Mouse (Mus musculus) liver, adult 2 months (tissue): ENCODE results near the gene Gm5737. TPM values are rescaled to one million over a fixed set of nuclear protein-coding genes. Genes with fewer than 3 reads are reported as not detected.

ENCODE experiments used
- DNase-seq: peaks from one replicate; pipeline ENCODE4 v3.0.0-alpha.2; 2011; ENCODE audit warnings: low read depth, low spot score; ENCODE audit errors: extremely low read depth
- H3K27ac ChIP-seq: fragments of 200-500 bp; replicated peaks from 2 replicates; pipeline ENCODE4 v1.5.1; 2012; ENCODE audit warnings: low read depth, mild to moderate bottlenecking, control low read depth, inconsistent platforms, low read length; ENCODE audit not compliant: insufficient read depth
- H3K27me3 ChIP-seq: fragments of 200-500 bp; 2 replicates; pipeline ENCODE4 v1.6.1; 2012; ENCODE audit warnings: mild to moderate bottlenecking, moderate library complexity, low read length, inconsistent platforms; ENCODE audit not compliant: control insufficient read depth, insufficient read depth
- H3K36me3 ChIP-seq: fragments of 200-500 bp; 2 replicates; pipeline ENCODE4 v1.6.1; 2012; ENCODE audit warnings: low read length, inconsistent platforms; ENCODE audit not compliant: control insufficient read depth, insufficient read depth
- H3K4me1 ChIP-seq: fragments of 200-500 bp; 2 replicates; pipeline ENCODE4 v1.6.1; 2011; ENCODE audit warnings: low read length; ENCODE audit not compliant: control insufficient read depth, insufficient read depth
- H3K4me3 ChIP-seq: fragments of 200-500 bp; 2 replicates; pipeline ENCODE4 v1.5.1; 2011; ENCODE audit warnings: low read depth, mild to moderate bottlenecking, control low read depth, low read length, moderate library complexity; ENCODE audit not compliant: insufficient read depth
- H3K79me2 ChIP-seq: fragments of 200-500 bp; 2 replicates; pipeline ENCODE4 v1.6.1; 2012; ENCODE audit warnings: inconsistent platforms, mild to moderate bottlenecking, low read length, moderate library complexity; ENCODE audit not compliant: control insufficient read depth, insufficient read depth
- H3K9ac ChIP-seq: fragments of 200-500 bp; 2 replicates; pipeline ENCODE4 v1.6.1; 2012; ENCODE audit warnings: low read depth, mild to moderate bottlenecking, control low read depth, inconsistent platforms, low read length
- CTCF ChIP-seq: fragments of 200-500 bp; IDR thresholded peaks from 2 replicates; pipeline ENCODE4 v1.5.1; 2011; ENCODE audit warnings: low read depth, low read length, control low read depth
- POLR2A ChIP-seq: fragments of 200-500 bp; IDR thresholded peaks from 2 replicates; pipeline ENCODE4 v1.6.1; 2011; ENCODE audit warnings: low read length, control low read depth; ENCODE audit not compliant: insufficient read depth; ENCODE audit errors: extremely low read depth
- WGBS: fragments of 180-500 bp; shearing (Covaris S2); methylation state at CpG from one replicate; pipeline ENCODE4 v1.1.7; 2018; 5-methylcytosine and 5-hydroxymethylcytosine counted together
- polyA plus RNA-seq: library from polyadenylated mRNA; depleted of rRNA; stranded (reverse); fragments of >200 nt; gene quantifications from 2 replicates; pipeline ENCODE4 v1.2.3, GENCODE M21; 2012
- total RNA-seq: library from RNA; depleted of rRNA; stranded (reverse); fragments of >200 nt; gene quantifications from 2 replicates; pipeline ENCODE4 v1.2.3, GENCODE M21; 2014

Gm5737 gene
- total and polyA plus RNA-seq, 2 experiments: not detected

DNA sequence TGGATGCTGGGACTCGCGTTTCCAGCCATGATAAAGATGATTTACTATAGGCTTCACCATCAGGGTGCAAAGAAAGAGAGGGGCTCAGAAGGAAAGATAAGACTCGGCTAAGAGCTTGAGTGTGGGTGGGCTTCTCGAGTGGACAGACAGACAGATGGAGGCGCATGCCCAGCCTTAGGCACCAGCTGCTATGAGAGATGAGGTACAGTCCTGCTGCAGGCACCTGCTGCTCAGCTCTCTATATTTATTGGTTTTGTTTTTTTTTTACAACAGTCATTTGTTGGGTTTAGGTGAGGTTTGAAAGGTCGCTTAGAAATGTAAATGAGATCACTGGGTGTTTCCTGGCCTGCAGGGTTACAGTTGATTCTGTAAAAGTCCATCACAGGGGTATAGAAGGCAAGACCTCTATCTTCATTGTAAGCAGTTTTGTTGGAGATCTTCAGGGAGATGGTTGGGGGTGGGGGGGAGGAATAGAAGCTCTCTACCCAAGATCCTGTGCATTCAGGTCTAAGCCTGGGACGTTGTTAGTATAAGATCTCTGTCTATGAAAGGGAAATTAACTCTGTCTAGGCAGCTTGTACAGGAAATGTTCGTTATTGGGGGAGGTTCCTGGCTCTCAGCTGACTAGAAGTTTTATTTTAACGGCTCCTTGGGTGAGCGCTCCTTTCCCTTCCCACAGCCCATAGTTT is 48.8 kb downstream of the Gm5737 start:
- no peak overlapping the region for H3K4me3 ChIP-seq
- no peak for DNase-seq
- no peak overlapping the region for H3K9ac ChIP-seq
- WGBS: 82% methylated on average over 10 of the region's 10 CpGs
- H3K4me1 ChIP-seq: no peaks in the 10 kb centered on the region; the same call in 1 of the 2 replicates
- no peak overlapping the region for H3K27ac ChIP-seq
- peaks cover 2% of the 10 kb centered on the region; the same call in 1 of the 2 replicates for H3K36me3 ChIP-seq
- no peaks in the 10 kb centered on the region for H3K27me3 ChIP-seq
- TF ChIP-seq CTCF (no peak), POLR2A (no peak)
- H3K79me2 ChIP-seq: peaks cover 7% of the 10 kb centered on the region; the same call in 1 of the 2 replicates

DNA sequence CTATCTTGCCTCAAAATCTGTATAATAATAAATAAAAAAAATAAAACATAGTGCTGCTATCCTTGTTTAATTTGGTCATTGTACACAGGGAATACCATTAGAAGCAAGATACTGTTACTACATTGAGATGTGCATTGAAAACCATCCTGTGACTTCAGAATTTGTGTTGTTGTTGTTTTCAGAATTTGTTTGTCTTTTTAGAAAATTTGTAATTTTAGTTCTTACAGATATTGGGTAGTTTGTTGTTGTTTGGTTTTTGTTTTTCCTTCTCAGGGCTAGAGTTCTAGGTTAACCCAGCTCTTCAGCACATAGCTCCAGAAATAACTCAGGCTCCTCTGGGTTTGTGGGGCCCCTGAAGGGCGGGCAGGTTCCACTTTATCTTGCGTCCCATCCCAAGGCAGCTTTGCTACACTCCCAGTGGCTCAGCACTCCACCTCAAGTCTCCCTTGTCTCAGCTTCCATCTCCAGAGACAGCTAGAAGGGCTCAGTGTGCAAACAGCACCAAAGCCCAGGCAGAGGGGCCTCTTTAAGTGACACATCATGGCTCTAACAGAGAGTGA is 49.4 kb downstream of the Gm5737 start:
- H3K27ac ChIP-seq: no peak overlapping the region
- H3K9ac ChIP-seq: no peak overlapping the region
- peaks cover 2% of the 10 kb centered on the region; the same call in 1 of the 2 replicates for H3K36me3 ChIP-seq
- H3K4me3 ChIP-seq: no peak overlapping the region
- DNase-seq: no peak
- no peaks in the 10 kb centered on the region; the same call in 1 of the 2 replicates for H3K4me1 ChIP-seq
- H3K79me2 ChIP-seq: peaks cover 4% of the 10 kb centered on the region; the same call in 1 of the 2 replicates
- 87% methylated on average over 2 of the region's 2 CpGs for WGBS
- no peak for TF ChIP-seq CTCF
- TF ChIP-seq POLR2A: no peak
- no peaks in the 10 kb centered on the region for H3K27me3 ChIP-seq

DNA sequence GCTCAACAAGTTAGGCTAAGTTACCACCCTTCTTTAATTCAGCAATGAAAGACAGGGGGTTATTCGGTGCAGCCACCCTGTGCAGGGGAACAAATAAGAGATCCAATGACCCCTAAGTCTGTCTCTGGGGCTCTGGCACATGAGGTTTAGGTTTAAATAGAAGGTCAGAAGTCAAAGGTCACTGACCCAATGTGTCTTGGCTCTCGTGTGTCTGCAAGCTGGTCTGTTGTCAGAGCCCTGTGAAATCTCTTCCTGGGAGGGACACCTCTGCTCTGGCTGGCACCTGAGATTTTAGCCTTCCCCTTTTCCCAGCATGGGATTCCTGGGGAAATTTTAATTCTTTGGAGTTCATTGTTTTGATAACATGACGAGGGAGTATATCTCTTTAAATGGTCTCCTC is 50.0 kb downstream of the Gm5737 start:
- 24% methylated on average over 3 of the region's 3 CpGs for WGBS
- no peak for TF ChIP-seq CTCF
- TF ChIP-seq POLR2A: no peak
- H3K4me1 ChIP-seq: no peaks in the 10 kb centered on the region; the same call in 1 of the 2 replicates
- H3K4me3 ChIP-seq: no peak overlapping the region
- H3K27me3 ChIP-seq: no peaks in the 10 kb centered on the region
- H3K27ac ChIP-seq: no peak overlapping the region
- peaks cover 4% of the 10 kb centered on the region; the same call in 1 of the 2 replicates for H3K79me2 ChIP-seq
- H3K36me3 ChIP-seq: peaks cover 2% of the 10 kb centered on the region; the same call in 1 of the 2 replicates
- no peak overlapping the region for H3K9ac ChIP-seq
- peak; percentile 67 for DNase-seq

GRCm38 (mm10) chr7:120862626-120863025 is 50.5 kb downstream of the Gm5737 start:
- Histone ChIP-seq H3K27me3 (no peaks in the 10 kb centered on the region), H3K4me1 (no peaks in the 10 kb centered on the region; the same call in 1 of the 2 replicates), H3K27ac (no peak overlapping the region), H3K36me3 (peaks cover 2% of the 10 kb centered on the region; the same call in 1 of the 2 replicates), H3K79me2 (peaks cover 4% of the 10 kb centered on the region; the same call in 1 of the 2 replicates), H3K4me3 (no peak overlapping the region), H3K9ac (no peak overlapping the region)
- TF ChIP-seq POLR2A: no peak
- TF ChIP-seq CTCF: no peak
- WGBS: 85% methylated on average over 7 of the region's 7 CpGs
- DNase-seq: no peak

DNA sequence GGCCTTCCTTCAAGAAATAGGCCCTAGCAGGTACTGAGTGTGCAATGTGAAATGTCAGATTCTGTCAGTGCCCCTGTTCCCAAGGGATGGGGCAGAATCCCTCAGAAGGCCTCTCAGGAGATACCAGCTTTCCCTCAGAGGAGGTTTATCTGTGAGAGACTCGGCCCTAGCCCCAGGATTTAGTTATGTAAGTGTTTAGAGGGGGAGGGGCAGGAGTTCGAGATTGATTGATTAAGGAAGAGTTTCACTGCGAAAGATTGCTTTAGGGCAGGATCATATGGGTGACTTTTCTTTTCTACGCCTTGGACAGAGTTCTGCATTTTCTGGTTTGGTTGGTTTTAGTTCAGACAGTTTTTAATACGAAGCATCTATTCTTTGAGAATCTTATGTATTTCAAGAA is 51.3 kb downstream of the Gm5737 start:
- WGBS: 79% methylated on average over 5 of the region's 5 CpGs
- Histone ChIP-seq H3K36me3 (peaks cover 2% of the 10 kb centered on the region; the same call in 1 of the 2 replicates), H3K4me1 (no peaks in the 10 kb centered on the region; the same call in 1 of the 2 replicates), H3K27ac (no peak overlapping the region), H3K9ac (no peak overlapping the region), H3K4me3 (no peak overlapping the region), H3K79me2 (peaks cover 4% of the 10 kb centered on the region; the same call in 1 of the 2 replicates), H3K27me3 (no peaks in the 10 kb centered on the region)
- TF ChIP-seq CTCF (no peak), POLR2A (no peak)
- DNase-seq: no peak

DNA sequence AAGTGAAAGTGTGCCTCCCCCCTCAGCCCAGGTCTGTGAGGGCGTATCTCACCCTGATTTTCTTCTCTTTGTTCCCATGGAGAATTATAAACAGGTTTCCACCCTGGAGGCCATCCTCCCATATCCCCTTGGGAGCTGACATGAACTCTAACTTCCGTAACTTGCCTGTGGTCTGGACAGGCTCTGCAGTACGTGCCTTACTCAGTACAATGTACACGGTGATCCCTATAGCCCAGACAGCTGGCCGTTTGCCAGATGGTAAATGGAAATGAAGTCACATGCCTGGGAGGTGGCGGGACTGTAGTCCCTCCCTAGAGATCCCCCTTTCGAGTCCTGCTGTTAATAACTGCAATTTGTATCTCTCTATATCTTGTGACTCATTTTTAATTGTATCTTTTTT is 52.9 kb downstream of the Gm5737 start:
- TF ChIP-seq POLR2A (no peak), CTCF (no peak)
- Histone ChIP-seq H3K36me3 (no peaks in the 10 kb centered on the region), H3K9ac (no peak overlapping the region), H3K27me3 (no peaks in the 10 kb centered on the region), H3K27ac (no peak overlapping the region), H3K4me1 (no peaks in the 10 kb centered on the region; the same call in none of the 2 replicates), H3K4me3 (no peak overlapping the region), H3K79me2 (peaks cover 6% of the 10 kb centered on the region; the same call in 1 of the 2 replicates)
- 59% methylated on average over 7 of the region's 7 CpGs for WGBS
- DNase-seq: no peak
